Mouse (Mus musculus) spleen, postnatal 4 days (tissue): ENCODE results near the gene Susd5.
"Not testable (repeated sequence)": the region's sequence is repeated elsewhere in the genome, so short reads cannot be mapped to it uniquely, and the experiment has no call there.

Experiments
- DNase-seq, 2 experiments: peaks; one replicate each; pipeline ENCODE4 v3.0.0; 2022; ENCODE audit warnings: low spot score in 2 of 2

Susd5 gene

GRCm38 (mm10) chr9:114069372-114069771, 12.4 kb downstream of the Susd5 start:
- DNase-seq, result no peak

DNA sequence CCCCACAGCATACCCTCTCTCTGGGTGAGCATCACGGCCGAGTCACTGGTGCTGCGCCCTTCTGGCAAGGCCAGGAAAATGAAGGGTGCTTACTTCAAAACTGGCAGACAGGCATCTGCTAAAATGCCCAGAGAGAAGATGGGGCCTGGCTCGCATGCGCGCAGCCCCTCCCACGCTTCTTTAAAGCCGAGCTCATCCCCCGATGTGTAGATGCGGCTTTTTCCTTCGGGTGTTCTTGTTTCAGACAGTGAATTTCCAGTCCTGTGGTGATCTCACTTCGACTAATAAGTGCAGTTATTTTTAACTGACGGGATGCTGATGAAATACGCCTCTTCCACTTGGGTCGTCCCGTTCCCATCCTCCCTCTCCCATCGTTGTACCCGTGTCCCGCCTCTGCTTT, 16.7 kb downstream of the Susd5 start:
- DNase-seq, result no peak

- no peak for DNase-seq
Measured at GRCm38 (mm10) chr9:114086422-114086821, 29.5 kb downstream of the Susd5 start.

DNA sequence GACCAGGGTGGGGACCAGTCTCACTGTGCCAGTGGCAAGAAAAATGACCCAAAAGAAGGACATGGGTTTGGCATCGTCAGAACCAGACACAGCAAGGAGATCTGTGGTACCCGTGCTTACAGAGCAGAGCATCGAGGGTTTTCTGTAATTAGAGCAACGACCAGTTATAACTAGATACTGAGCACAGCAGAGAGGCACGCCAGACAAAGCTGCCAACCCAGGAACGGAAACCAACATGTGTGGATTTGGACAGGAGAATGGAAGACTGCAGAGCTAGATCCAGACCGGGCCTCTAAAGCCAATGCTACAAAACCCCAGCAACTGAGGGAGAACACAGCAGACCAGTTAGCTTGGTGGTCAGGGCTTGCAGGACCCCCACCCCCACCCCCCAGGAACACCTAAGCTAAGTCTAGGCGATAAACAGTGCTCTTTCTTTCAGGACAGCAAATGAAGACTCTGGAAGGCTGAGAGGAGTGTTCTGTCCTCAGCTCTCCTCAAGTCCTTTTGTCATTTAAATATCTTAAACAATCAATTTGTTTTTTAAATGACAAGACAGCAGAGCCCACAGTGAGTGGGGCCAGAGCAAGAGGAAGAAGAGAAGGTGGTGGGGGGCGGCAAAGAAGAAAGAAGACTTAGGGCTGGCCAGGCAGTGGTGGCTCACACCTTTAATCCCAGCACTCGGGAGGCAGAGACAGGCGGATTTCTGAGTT, 30.3 kb downstream of the Susd5 start:
- DNase-seq, result no peak

GRCm38 (mm10) chr9:114088885-114089284, 31.9 kb downstream of the Susd5 start:
- not testable (repeated sequence) for DNase-seq

- DNase-seq, result not testable (repeated sequence)
Measured at GRCm38 (mm10) chr9:114092188-114092587, 35.2 kb downstream of the Susd5 start.

DNA sequence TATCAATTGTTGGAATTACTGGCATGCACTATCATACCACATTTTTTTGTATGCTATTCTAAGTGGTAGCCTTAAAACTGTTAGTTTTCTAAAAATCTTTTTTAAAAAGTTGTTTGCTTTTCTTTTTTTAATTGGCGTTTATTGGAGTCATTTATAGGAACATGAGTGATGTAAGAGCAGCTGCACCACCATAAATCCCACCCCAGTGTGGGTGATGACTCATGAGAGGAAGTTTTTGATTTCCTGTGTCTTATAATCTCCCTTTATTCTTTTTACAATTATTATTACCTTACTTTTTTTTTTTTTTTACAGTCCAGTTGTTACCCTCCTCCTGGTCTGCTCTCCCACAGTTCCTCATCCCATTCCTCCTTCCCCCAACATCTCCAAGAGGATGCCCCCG, 37.9 kb downstream of the Susd5 start:
- DNase-seq, result no peak

GRCm38 (mm10) chr9:114098716-114099302, 41.9 kb downstream of the Susd5 start:
- DNase-seq, result no peak

DNA sequence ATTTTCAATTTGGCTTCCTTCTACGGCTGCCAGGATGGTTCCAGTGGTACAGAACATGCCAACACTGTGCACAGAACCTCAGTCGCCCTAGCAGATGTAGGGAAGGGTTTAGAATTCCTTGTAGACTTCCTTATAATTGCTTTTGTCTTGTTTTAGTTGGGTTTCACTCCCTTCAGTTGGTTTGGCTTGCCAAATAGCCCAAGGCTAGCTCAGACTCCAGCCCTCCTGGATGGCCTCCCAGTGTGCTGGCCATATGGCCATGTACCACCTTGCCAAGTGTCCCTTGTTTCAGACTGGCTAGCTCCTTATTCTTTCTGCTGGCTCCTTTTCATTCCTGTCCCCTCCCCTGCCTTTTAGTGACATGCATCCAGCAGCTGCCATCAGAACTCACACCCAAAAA, 53.3 kb downstream of the Susd5 start:
- DNase-seq, result no peak

GRCm38 (mm10) chr9:114111161-114111560, 54.2 kb downstream of the Susd5 start:
- no peak for DNase-seq

- no peak for DNase-seq
Measured at GRCm38 (mm10) chr9:114112226-114112625, 55.3 kb downstream of the Susd5 start.

DNA sequence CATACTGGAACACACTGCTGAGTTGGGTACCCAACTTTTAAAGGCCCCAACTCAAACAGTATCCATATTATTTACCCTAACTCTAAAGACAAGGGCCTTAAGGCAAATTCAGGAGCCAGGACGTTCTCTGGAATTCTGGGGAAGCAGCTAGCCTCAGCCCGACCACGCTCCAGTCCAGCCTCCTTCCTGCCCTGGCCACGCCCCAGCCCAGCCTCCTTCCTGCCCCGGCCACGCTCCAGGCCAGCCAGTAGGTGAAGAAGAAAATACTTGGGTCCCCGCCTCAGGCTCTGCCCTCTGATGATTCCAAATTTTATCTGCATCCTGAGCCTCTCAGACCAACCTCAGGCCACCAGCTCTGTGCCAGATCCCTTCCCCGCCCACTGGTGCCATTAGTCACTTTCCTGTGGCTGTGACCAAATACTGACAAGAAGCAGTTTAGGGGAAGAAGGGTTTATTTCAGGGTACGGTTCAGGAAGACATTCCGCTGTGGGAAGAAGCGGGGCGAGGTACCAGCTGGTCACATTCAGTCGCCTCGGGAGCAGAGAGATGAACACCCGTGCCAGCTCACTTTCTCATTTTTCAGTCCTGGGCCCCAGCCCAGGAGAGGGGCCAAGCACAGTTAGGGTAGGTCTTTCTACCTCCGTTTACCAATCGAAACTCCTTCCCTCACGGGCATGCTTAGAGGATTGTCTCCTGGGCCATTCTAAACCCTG, 57.1 kb downstream of the Susd5 start:
- DNase-seq, result no peak

GRCm38 (mm10) chr9:114116672-114117071, 59.7 kb downstream of the Susd5 start:
- DNase-seq, result not testable (repeated sequence)

DNA sequence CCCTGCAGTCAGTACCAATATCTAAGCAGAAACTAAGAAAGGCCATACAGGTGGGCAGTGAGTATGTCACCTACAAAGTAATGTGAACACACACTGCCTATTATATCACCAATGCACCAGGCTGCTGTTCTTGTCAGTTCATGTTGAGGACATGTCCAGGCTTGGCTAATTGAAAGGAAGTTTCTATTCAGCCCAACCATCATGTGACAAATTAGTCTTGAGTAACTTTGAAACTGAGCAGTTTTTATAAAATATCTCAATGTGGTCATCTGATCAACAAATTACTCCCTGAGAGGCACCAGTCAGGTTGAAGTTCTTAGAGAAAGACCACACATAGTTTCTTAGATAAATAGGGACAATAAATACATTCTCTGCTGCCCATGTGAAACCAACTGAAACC, 65.9 kb downstream of the Susd5 start:
- not testable (repeated sequence) for DNase-seq

DNA sequence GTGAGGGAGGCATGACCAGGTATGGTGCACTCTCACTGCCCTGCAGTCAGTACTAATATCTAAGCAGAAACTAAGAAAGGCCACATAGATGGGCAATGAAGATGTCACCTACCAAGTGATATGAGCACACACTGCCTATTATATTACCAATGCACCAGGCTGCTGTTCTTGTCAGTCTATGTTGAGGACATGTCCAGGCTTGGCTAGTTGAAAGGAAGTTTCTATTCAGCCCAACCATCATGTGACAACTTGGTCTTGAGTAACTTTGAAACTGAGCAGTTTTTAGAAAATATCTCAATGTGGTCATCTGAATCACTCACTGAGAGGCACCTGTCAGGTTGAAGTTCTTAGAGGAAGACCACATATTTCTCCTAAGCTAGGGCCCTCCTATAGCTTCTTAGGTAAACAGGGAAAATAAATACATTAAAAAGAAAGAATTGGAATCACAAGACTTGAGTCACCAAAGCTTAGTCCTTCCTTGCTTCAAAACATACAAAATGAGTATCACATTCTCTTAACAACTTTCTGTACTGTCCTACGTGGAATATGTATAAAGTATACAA, 72.4 kb downstream of the Susd5 start:
- DNase-seq, result not testable (repeated sequence)
